Mouse (Mus musculus): ENCODE results near the gene Nmnat2. TPM values are rescaled to one million over a fixed set of nuclear protein-coding genes. Genes with fewer than 3 reads are reported as not detected.
"Not testable (repeated sequence)": the region's sequence is repeated elsewhere in the genome, so short reads cannot be mapped to it uniquely, and the experiment has no call there.

Gene Nmnat2
- total RNA-seq, 2 experiments from 2014 or later: not detected

GRCm38 (mm10) chr1:153083233-153083632, 128.4 kb downstream of the Nmnat2 start:
- ATAC-seq (replicated peaks; ENCODE audit: low FRiP score, poor library complexity, severe bottlenecking): not testable (repeated sequence)

GRCm38 (mm10) chr1:153084191-153084590, 129.4 kb downstream of the Nmnat2 start:
- no peak for ATAC-seq (replicated peaks; ENCODE audit: low FRiP score, poor library complexity, severe bottlenecking)

- ATAC-seq (replicated peaks; ENCODE audit: low FRiP score, poor library complexity, severe bottlenecking): no peak
Observed at GRCm38 (mm10) chr1:153085198-153085597, 130.4 kb downstream of the Nmnat2 start.

GRCm38 (mm10) chr1:153087771-153088170, 133.0 kb downstream of the Nmnat2 start:
- no peak for ATAC-seq (replicated peaks; ENCODE audit: low FRiP score, poor library complexity, severe bottlenecking)

- no peak for ATAC-seq (replicated peaks; ENCODE audit: low FRiP score, poor library complexity, severe bottlenecking)
Observed at GRCm38 (mm10) chr1:153090081-153090480, 135.3 kb downstream of the Nmnat2 start.

- ATAC-seq (replicated peaks; ENCODE audit: low FRiP score, poor library complexity, severe bottlenecking): no peak
Observed at GRCm38 (mm10) chr1:153090807-153091206, 136.0 kb downstream of the Nmnat2 start.

- no peak for ATAC-seq (replicated peaks; ENCODE audit: low FRiP score, poor library complexity, severe bottlenecking)
Observed at GRCm38 (mm10) chr1:153091438-153092236, 136.8 kb downstream of the Nmnat2 start.

- ATAC-seq (replicated peaks; ENCODE audit: low FRiP score, poor library complexity, severe bottlenecking): 0 out of 2 replicates have a peak, but pooled peaks have one; percentile 42
Observed at GRCm38 (mm10) chr1:153092237-153092975, 137.6 kb downstream of the Nmnat2 start.

- ATAC-seq (replicated peaks; ENCODE audit: low FRiP score, poor library complexity, severe bottlenecking): no peak
Observed at GRCm38 (mm10) chr1:153093172-153093571, 138.4 kb downstream of the Nmnat2 start.

GRCm38 (mm10) chr1:153093581-153093980, 138.8 kb downstream of the Nmnat2 start:
- no peak for ATAC-seq (replicated peaks; ENCODE audit: low FRiP score, poor library complexity, severe bottlenecking)

GRCm38 (mm10) chr1:153094226-153095076, 139.7 kb downstream of the Nmnat2 start:
- no peak for ATAC-seq (replicated peaks; ENCODE audit: low FRiP score, poor library complexity, severe bottlenecking)

- no peak for ATAC-seq (replicated peaks; ENCODE audit: low FRiP score, poor library complexity, severe bottlenecking)
Observed at GRCm38 (mm10) chr1:153095328-153095727, 140.5 kb downstream of the Nmnat2 start.

GRCm38 (mm10) chr1:153095826-153096727, 141.3 kb downstream of the Nmnat2 start:
- no peak for ATAC-seq (replicated peaks; ENCODE audit: low FRiP score, poor library complexity, severe bottlenecking)

- no peak for ATAC-seq (replicated peaks; ENCODE audit: low FRiP score, poor library complexity, severe bottlenecking)
Observed at GRCm38 (mm10) chr1:153097017-153097675, 142.4 kb downstream of the Nmnat2 start.

GRCm38 (mm10) chr1:153098586-153098985, 143.8 kb downstream of the Nmnat2 start:
- ATAC-seq (replicated peaks; ENCODE audit: low FRiP score, poor library complexity, severe bottlenecking): no peak

- ATAC-seq (replicated peaks; ENCODE audit: low FRiP score, poor library complexity, severe bottlenecking): no peak
Observed at GRCm38 (mm10) chr1:153100912-153101311, 146.1 kb downstream of the Nmnat2 start.

GRCm38 (mm10) chr1:153101327-153101880, 146.6 kb downstream of the Nmnat2 start:
- ATAC-seq (replicated peaks; ENCODE audit: low FRiP score, poor library complexity, severe bottlenecking): no peak

Data from erythroid progenitor cell, adult 5-6 weeks (primary cell).